Comparison of ENCODE assay signal across 8 mouse cellular contexts in genomic region chr12:112411612-112412350, GRCm38 (mm10).
DNase-seq lines count a peak whose midpoint lies in the region; TF ChIP-seq lines count a peak whose summit lies in the region.

No protein-coding gene starts in this region.

- H3K4me1 ChIP-seq in kidney, adult 2 months (ENCODE audit: control insufficient read depth, insufficient read depth, low read length), result no peaks in the 10 kb centered on the region; the same call in 1 of the 2 replicates

- no peaks in the 10 kb centered on the region for H3K27me3 ChIP-seq in kidney, adult 2 months (replicated peaks; ENCODE audit: control insufficient read depth, insufficient read depth, low read length)

- WGBS in kidney, adult 2 months, result 11% methylated on average over 13 of the region's 13 CpGs

- peak; percentile 2 for DNase-seq in kidney, adult 2 months
- DNase-seq in kidney, postnatal 4 days, result no peak
- DNase-seq in A20 (ENCODE audit: low read depth, low spot score) (peak; percentile 20), MN1 (ENCODE audit: low spot score) (peak; percentile 14)
- peak; percentile 27 for DNase-seq in induced T-regulatory cell, adult 2 months (ENCODE audit: low read depth)
- no peak for DNase-seq in urinary bladder, postnatal 36 days (ENCODE audit: low spot score in 2 of 2)
- DNase-seq in left cerebral cortex, adult 9 months (ENCODE audit: low spot score in 2 of 2), result no peak
- DNase-seq in gastrocnemius, adult 18-20 months (ENCODE audit: low spot score), result no peak

- TF ChIP-seq POLR2A in kidney, adult 2 months (IDR thresholded peaks at IDR 0.05; ENCODE audit: low read depth, low read length), result no peak

- H3K4me3 ChIP-seq in kidney, adult 2 months (ENCODE audit: insufficient read depth, low read depth, low read length), result no peak overlapping the region

- H3K36me3 ChIP-seq in kidney, adult 2 months (ENCODE audit: control insufficient read depth, insufficient read depth, low read length), result no peaks in the 10 kb centered on the region

- H3K27ac ChIP-seq in kidney, adult 2 months (ENCODE audit: insufficient read depth, low read depth, low read length), result no peak overlapping the region

- TF ChIP-seq CTCF in kidney, adult 2 months (conservative IDR thresholded peaks at IDR 0.05; ENCODE audit: insufficient read depth, insufficient read length, low read depth, low read length), result peak; percentile 48

Comparison
In these comparisons a context has a peak if more than half of its experiments do, and no peak if none do; other contexts are left out.
1. DNase-seq: peak in kidney, adult 2 months (single experiment), A20 (single experiment), MN1 (single experiment) and induced T-regulatory cell, adult 2 months (single experiment); none in kidney, postnatal 4 days (0 of 2), urinary bladder, postnatal 36 days (0 of 2), left cerebral cortex, adult 9 months (0 of 2) and gastrocnemius, adult 18-20 months (single experiment).